Mouse (Mus musculus): ENCODE measurements at regions not wholly inside any gene's neighbourhood (a gene's known extent, or its start where the extent isn't known, plus 50 kb on each side); places are given as distances from the start of the nearest gene placed in this dataset.

DNA sequence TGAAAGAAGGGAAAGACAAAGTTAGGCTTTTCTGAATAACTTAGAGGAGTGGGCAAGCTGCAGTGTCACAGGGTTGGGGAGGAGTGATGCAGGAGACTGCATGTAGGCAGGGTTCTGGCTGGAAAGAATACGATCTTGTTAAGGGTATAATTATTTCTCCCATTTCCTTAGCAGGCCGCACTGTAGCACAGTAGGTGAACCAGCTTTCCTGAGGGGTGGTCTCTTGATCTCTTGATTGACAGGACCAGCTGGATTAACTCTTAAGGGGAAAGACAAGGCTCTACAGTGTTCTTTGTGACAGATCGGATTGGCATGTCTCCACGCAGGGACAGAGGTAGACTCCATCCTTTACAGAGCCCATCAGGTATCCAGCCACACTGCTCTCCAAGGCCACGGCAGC is 54.5 kb upstream of the Meis1 start:
- no peak for TF ChIP-seq POLR2A (IDR thresholded peaks at IDR 0.05; ENCODE audit: borderline replicate concordance, extremely low read depth, insufficient read depth, insufficient read length, poor library complexity, severe bottlenecking)
- no peak for TF ChIP-seq CTCF (IDR thresholded peaks at IDR 0.05; ENCODE audit: borderline replicate concordance, extremely low read depth, insufficient read depth, insufficient read length)
- peak; percentile 29 for DNase-seq (ENCODE audit: low read depth)

GRCm38 (mm10) chr11:19073887-19074564 is 55.2 kb upstream of the Meis1 start:
- peak; percentile 92 for DNase-seq (ENCODE audit: low read depth)
- no peak for TF ChIP-seq CTCF (IDR thresholded peaks at IDR 0.05; ENCODE audit: borderline replicate concordance, extremely low read depth, insufficient read depth, insufficient read length)
- no peak for TF ChIP-seq POLR2A (IDR thresholded peaks at IDR 0.05; ENCODE audit: borderline replicate concordance, extremely low read depth, insufficient read depth, insufficient read length, poor library complexity, severe bottlenecking)

DNA sequence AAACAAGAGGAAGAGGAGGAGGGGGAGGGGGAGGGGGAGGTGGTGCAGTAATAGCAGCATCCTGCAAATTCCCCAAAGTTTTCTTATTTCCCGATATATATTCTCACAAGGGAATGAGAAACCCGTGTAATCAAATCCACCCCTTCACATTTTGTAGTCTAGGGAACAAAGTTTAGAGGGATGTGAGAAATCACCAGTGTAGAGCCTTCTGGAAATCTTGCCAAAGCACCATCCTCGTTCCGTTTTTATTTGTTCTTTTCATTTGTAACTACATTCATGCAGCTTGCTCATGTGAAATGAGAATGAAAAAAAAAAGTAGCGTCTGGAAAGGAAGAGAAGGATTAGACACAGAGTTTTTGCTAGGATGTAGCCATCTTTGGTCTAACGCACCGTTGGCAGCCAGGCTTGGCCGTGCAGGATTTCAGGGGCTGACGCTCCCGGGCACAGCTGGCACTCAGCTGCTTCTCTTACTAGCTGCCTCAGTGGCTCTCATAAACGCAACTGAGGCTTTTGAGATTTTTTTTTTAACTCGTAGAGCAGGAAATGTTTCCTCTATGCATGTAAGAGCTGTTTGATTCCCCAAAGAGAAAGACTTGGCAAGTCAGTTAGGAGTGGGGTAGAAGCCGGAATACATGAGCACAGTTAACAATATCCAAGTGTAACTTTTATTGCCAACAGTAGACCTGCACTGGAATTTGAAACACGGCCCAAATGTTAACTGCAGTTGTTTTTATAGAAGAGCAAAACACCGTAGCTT is 72.5 kb upstream of the Meis1 start:
- peak; percentile 30 for DNase-seq (ENCODE audit: low read depth)
- TF ChIP-seq POLR2A (IDR thresholded peaks at IDR 0.05; ENCODE audit: borderline replicate concordance, extremely low read depth, insufficient read depth, insufficient read length, poor library complexity, severe bottlenecking), result no peak
- TF ChIP-seq CTCF (IDR thresholded peaks at IDR 0.05; ENCODE audit: borderline replicate concordance, extremely low read depth, insufficient read depth, insufficient read length), result no peak

GRCm38 (mm10) chr11:19092967-19093745 is 74.4 kb upstream of the Meis1 start:
- peak; percentile 67 for DNase-seq (ENCODE audit: low read depth)
- TF ChIP-seq POLR2A (IDR thresholded peaks at IDR 0.05; ENCODE audit: borderline replicate concordance, extremely low read depth, insufficient read depth, insufficient read length, poor library complexity, severe bottlenecking) (no peak), CTCF (IDR thresholded peaks at IDR 0.05; ENCODE audit: borderline replicate concordance, extremely low read depth, insufficient read depth, insufficient read length) (no peak)

- no peak for TF ChIP-seq POLR2A (IDR thresholded peaks at IDR 0.05; ENCODE audit: borderline replicate concordance, extremely low read depth, insufficient read depth, insufficient read length, poor library complexity, severe bottlenecking)
- TF ChIP-seq CTCF (IDR thresholded peaks at IDR 0.05; ENCODE audit: borderline replicate concordance, extremely low read depth, insufficient read depth, insufficient read length), result no peak
- DNase-seq (ENCODE audit: low read depth), result no peak
Measured at GRCm38 (mm10) chr11:19093749-19094148, 75.0 kb upstream of the Meis1 start.

- DNase-seq (ENCODE audit: low read depth), result peak; percentile 27
- no peak for TF ChIP-seq CTCF (IDR thresholded peaks at IDR 0.05; ENCODE audit: borderline replicate concordance, extremely low read depth, insufficient read depth, insufficient read length)
- no peak for TF ChIP-seq POLR2A (IDR thresholded peaks at IDR 0.05; ENCODE audit: borderline replicate concordance, extremely low read depth, insufficient read depth, insufficient read length, poor library complexity, severe bottlenecking)
Measured at GRCm38 (mm10) chr11:19094183-19094582, 75.4 kb upstream of the Meis1 start.

GRCm38 (mm10) chr11:19102981-19103568 is 84.3 kb upstream of the Meis1 start:
- no peak for TF ChIP-seq POLR2A (IDR thresholded peaks at IDR 0.05; ENCODE audit: borderline replicate concordance, extremely low read depth, insufficient read depth, insufficient read length, poor library complexity, severe bottlenecking)
- no peak for TF ChIP-seq CTCF (IDR thresholded peaks at IDR 0.05; ENCODE audit: borderline replicate concordance, extremely low read depth, insufficient read depth, insufficient read length)
- peak; percentile 27 for DNase-seq (ENCODE audit: low read depth)

DNA sequence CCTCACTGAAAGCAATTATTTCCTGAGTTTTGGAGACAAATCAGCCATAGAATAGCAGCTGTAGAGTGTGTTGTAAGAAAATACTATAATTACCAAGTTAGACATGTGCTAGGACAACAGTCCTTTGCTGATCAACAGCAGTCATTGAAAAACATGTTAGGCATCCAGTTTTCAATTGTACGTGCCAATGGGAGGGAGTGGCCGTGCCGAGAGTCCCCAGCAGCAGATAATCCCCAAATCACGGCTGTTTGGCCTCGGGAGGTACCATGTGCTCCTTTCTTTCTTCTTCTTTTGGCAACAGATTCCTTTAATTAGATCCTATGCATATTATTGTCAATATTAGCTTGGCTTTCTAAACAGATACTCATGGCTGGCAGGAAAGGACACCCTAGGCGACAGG is 88.4 kb upstream of the Meis1 start:
- TF ChIP-seq POLR2A (IDR thresholded peaks at IDR 0.05; ENCODE audit: borderline replicate concordance, extremely low read depth, insufficient read depth, insufficient read length, poor library complexity, severe bottlenecking), result no peak
- TF ChIP-seq CTCF (IDR thresholded peaks at IDR 0.05; ENCODE audit: borderline replicate concordance, extremely low read depth, insufficient read depth, insufficient read length), result no peak
- DNase-seq (ENCODE audit: low read depth), result peak; percentile 80

- TF ChIP-seq POLR2A (IDR thresholded peaks at IDR 0.05; ENCODE audit: borderline replicate concordance, extremely low read depth, insufficient read depth, insufficient read length, poor library complexity, severe bottlenecking), result no peak
- no peak for TF ChIP-seq CTCF (IDR thresholded peaks at IDR 0.05; ENCODE audit: borderline replicate concordance, extremely low read depth, insufficient read depth, insufficient read length)
- DNase-seq (ENCODE audit: low read depth), result peak; percentile 23
Measured at GRCm38 (mm10) chr11:19109055-19109454, 90.3 kb upstream of the Meis1 start.

DNA sequence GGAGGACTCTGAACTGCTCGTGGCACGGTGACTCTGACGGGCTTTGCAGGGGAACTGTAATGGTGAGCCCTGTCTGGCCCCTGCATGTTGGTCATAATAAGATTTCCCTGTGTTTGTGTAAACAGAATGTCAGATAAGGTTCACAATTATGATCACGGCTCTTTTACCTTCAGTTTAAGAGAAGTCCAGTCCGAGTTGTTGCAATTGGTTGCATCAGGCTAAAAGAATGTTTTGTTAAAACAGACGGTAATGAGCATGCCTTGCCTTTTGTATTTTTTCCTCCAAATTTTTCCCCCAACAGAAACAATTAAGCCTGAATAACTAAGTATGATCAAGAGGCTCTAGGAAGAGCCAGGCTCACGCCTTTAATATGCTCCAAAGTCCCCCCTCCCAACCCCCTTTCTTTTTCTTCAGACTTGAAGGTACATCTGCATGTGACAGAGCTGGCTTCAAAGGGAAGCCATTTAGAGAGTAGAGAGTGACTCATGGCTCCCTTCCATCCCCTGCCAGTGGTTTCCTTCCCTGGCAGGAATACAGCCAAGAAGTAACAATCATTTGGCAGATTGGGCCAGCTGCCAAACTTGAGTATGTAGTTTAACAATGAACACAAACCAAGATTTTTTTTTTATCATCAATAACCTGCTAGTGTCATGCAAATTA is 93.3 kb upstream of the Meis1 start:
- TF ChIP-seq CTCF (IDR thresholded peaks at IDR 0.05; ENCODE audit: borderline replicate concordance, extremely low read depth, insufficient read depth, insufficient read length) (no peak), POLR2A (IDR thresholded peaks at IDR 0.05; ENCODE audit: borderline replicate concordance, extremely low read depth, insufficient read depth, insufficient read length, poor library complexity, severe bottlenecking) (no peak)
- peak; percentile 92 for DNase-seq (ENCODE audit: low read depth)

Data from brain, embryonic 14.5 days (tissue).